Mouse (Mus musculus): ENCODE measurements around the gene H2afb3. TPM values are rescaled to one million over a fixed set of nuclear protein-coding genes. Genes with fewer than 3 reads are reported as not detected.
"Not testable (repeated sequence)": the region's sequence is repeated elsewhere in the genome, so short reads cannot be mapped to it uniquely, and the experiment has no call there.

H2afb3 gene
- polyA plus RNA-seq (2014; fragmentation: Nextera tagmentation; extraction: Ambion mirVana): not detected in 2 replicates

- not testable (repeated sequence) for H3K4me3 ChIP-seq (ENCODE audit: low read depth, low read length); H3K9me3 ChIP-seq (replicated peaks; ENCODE audit: control insufficient read depth, low read length); H3K4me2 ChIP-seq (ENCODE audit: low read depth, low read length); H3K27ac ChIP-seq (replicated peaks; ENCODE audit: low read depth, low read length); H3K36me3 ChIP-seq (replicated peaks; ENCODE audit: control insufficient read depth, insufficient read depth, low read depth, low read length); H3K27me3 ChIP-seq (ENCODE audit: control insufficient read depth, insufficient read depth, low read length); H3K9ac ChIP-seq (replicated peaks; ENCODE audit: low read length); H3K4me1 ChIP-seq (ENCODE audit: control insufficient read depth, insufficient read depth, low read length); ATAC-seq (replicated peaks; ENCODE audit: insufficient number of reproducible peaks, low FRiP score, low TSS enrichment, low read depth); DNase-seq (ENCODE audit: low spot score)
- 81% methylated on average over 9 of the region's 10 CpGs for WGBS
These were observed at the start of gene H2afb3 for GRCm38 (mm10) chrX:120312995-120313394. TSS of gene H2afb3 (minus strand) at chrX:120313095.

GRCm38 (mm10) chrX:120301469-120302175, 11.3 kb downstream of the H2afb3 start:
- no peak overlapping the region for H3K9ac ChIP-seq (replicated peaks; ENCODE audit: low read length)
- no peak for ATAC-seq (replicated peaks; ENCODE audit: insufficient number of reproducible peaks, low FRiP score, low TSS enrichment, low read depth)
- H3K4me2 ChIP-seq (ENCODE audit: low read depth, low read length): no peak overlapping the region
- no peak for DNase-seq (ENCODE audit: low spot score)
- H3K36me3 ChIP-seq (replicated peaks; ENCODE audit: control insufficient read depth, insufficient read depth, low read depth, low read length): no peaks in the 10 kb centered on the region
- H3K4me1 ChIP-seq (ENCODE audit: control insufficient read depth, insufficient read depth, low read length): no peaks in the 10 kb centered on the region
- H3K9me3 ChIP-seq (replicated peaks; ENCODE audit: control insufficient read depth, low read length): no peaks in the 10 kb centered on the region
- no peak overlapping the region for H3K4me3 ChIP-seq (ENCODE audit: low read depth, low read length)
- H3K27me3 ChIP-seq (ENCODE audit: control insufficient read depth, insufficient read depth, low read length): no peaks in the 10 kb centered on the region
- no peak overlapping the region for H3K27ac ChIP-seq (replicated peaks; ENCODE audit: low read depth, low read length)
- 68% methylated on average over 2 of the region's 2 CpGs for WGBS

- H3K9ac ChIP-seq (replicated peaks; ENCODE audit: low read length): peak overlapping the region; percentile 43
These were observed 19.8 kb downstream of the H2afb3 start for GRCm38 (mm10) chrX:120292832-120293750.

GRCm38 (mm10) chrX:120291696-120292095, 21.2 kb downstream of the H2afb3 start:
- 24% methylated on average over 13 of the region's 13 CpGs for WGBS
- Histone ChIP-seq H3K4me3 (ENCODE audit: low read depth, low read length) (0 out of 2 replicates have a peak overlapping the region, but pooled peaks have one; percentile 12), H3K27ac (replicated peaks; ENCODE audit: low read depth, low read length) (no peak overlapping the region), H3K4me2 (ENCODE audit: low read depth, low read length) (peak overlapping the region; percentile 25), H3K9me3 (replicated peaks; ENCODE audit: control insufficient read depth, low read length) (no peaks in the 10 kb centered on the region), H3K4me1 (ENCODE audit: control insufficient read depth, insufficient read depth, low read length) (no peaks in the 10 kb centered on the region), H3K36me3 (replicated peaks; ENCODE audit: control insufficient read depth, insufficient read depth, low read depth, low read length) (no peaks in the 10 kb centered on the region), H3K27me3 (ENCODE audit: control insufficient read depth, insufficient read depth, low read length) (no peaks in the 10 kb centered on the region), H3K9ac (replicated peaks; ENCODE audit: low read length) (no peak overlapping the region)
- no peak for ATAC-seq (replicated peaks; ENCODE audit: insufficient number of reproducible peaks, low FRiP score, low TSS enrichment, low read depth)
- DNase-seq (ENCODE audit: low spot score): peak; percentile 15

More at GRCm38 (mm10) chrX:120292832-120293750, 19.8 kb downstream of the H2afb3 start:
- Histone ChIP-seq H3K27me3 (ENCODE audit: control insufficient read depth, insufficient read depth, low read length) (no peaks in the 10 kb centered on the region), H3K4me3 (ENCODE audit: low read depth, low read length) (peak overlapping the region; percentile 38), H3K9me3 (replicated peaks; ENCODE audit: control insufficient read depth, low read length) (no peaks in the 10 kb centered on the region), H3K4me1 (ENCODE audit: control insufficient read depth, insufficient read depth, low read length) (no peaks in the 10 kb centered on the region), H3K36me3 (replicated peaks; ENCODE audit: control insufficient read depth, insufficient read depth, low read depth, low read length) (no peaks in the 10 kb centered on the region), H3K27ac (replicated peaks; ENCODE audit: low read depth, low read length) (no peak overlapping the region), H3K4me2 (ENCODE audit: low read depth, low read length) (peak overlapping the region; percentile 50)
- ATAC-seq (replicated peaks; ENCODE audit: insufficient number of reproducible peaks, low FRiP score, low TSS enrichment, low read depth) (peak; percentile 87), DNase-seq (ENCODE audit: low spot score) (peak; percentile 74)
- WGBS: 5% methylated on average over 38 of the region's 46 CpGs

GRCm38 (mm10) chrX:120290900-120291280, 22.0 kb downstream of the H2afb3 start:
- H3K27me3 ChIP-seq (ENCODE audit: control insufficient read depth, insufficient read depth, low read length): no peaks in the 10 kb centered on the region
- H3K27ac ChIP-seq (replicated peaks; ENCODE audit: low read depth, low read length): no peak overlapping the region
- no peaks in the 10 kb centered on the region for H3K9me3 ChIP-seq (replicated peaks; ENCODE audit: control insufficient read depth, low read length)
- H3K9ac ChIP-seq (replicated peaks; ENCODE audit: low read length): no peak overlapping the region
- ATAC-seq (replicated peaks; ENCODE audit: insufficient number of reproducible peaks, low FRiP score, low TSS enrichment, low read depth) (no peak), DNase-seq (ENCODE audit: low spot score) (peak; percentile 1)
- H3K4me3 ChIP-seq (ENCODE audit: low read depth, low read length): peak overlapping the region; percentile 36
- peak overlapping the region; percentile 60 for H3K4me2 ChIP-seq (ENCODE audit: low read depth, low read length)
- no peaks in the 10 kb centered on the region for H3K4me1 ChIP-seq (ENCODE audit: control insufficient read depth, insufficient read depth, low read length)
- 10% methylated on average over 18 of the region's 18 CpGs for WGBS
- no peaks in the 10 kb centered on the region for H3K36me3 ChIP-seq (replicated peaks; ENCODE audit: control insufficient read depth, insufficient read depth, low read depth, low read length)

GRCm38 (mm10) chrX:120290011-120290899, 22.6 kb downstream of the H2afb3 start, which contains the start of gene Pcdh11x:
TSS of gene Pcdh11x (plus strand) at chrX:120290259.
- Histone ChIP-seq H3K9ac (replicated peaks; ENCODE audit: low read length) (no peak within 1 kb of the TSS; the same call in 1 of the 2 replicates), H3K27me3 (ENCODE audit: control insufficient read depth, insufficient read depth, low read length) (no peaks in the 10 kb centered on the region), H3K4me2 (ENCODE audit: low read depth, low read length) (peak within 1 kb of the TSS; percentile 60), H3K36me3 (replicated peaks; ENCODE audit: control insufficient read depth, insufficient read depth, low read depth, low read length) (no peaks in the 10 kb centered on the region), H3K4me3 (ENCODE audit: low read depth, low read length) (peak within 1 kb of the TSS; percentile 36), H3K27ac (replicated peaks; ENCODE audit: low read depth, low read length) (no peak within 1 kb of the TSS), H3K4me1 (ENCODE audit: control insufficient read depth, insufficient read depth, low read length) (no peaks in the 10 kb centered on the region), H3K9me3 (replicated peaks; ENCODE audit: control insufficient read depth, low read length) (no peaks in the 10 kb centered on the region)
- DNase-seq (ENCODE audit: low spot score) (peak; percentile 62), ATAC-seq (replicated peaks; ENCODE audit: insufficient number of reproducible peaks, low FRiP score, low TSS enrichment, low read depth) (peak; percentile 76)
- 9% methylated on average over 36 of the region's 40 CpGs for WGBS

- Histone ChIP-seq H3K4me2 (ENCODE audit: low read depth, low read length) (no peak overlapping the region), H3K27me3 (ENCODE audit: control insufficient read depth, insufficient read depth, low read length) (no peaks in the 10 kb centered on the region), H3K9ac (replicated peaks; ENCODE audit: low read length) (no peak overlapping the region), H3K4me1 (ENCODE audit: control insufficient read depth, insufficient read depth, low read length) (no peaks in the 10 kb centered on the region), H3K36me3 (replicated peaks; ENCODE audit: control insufficient read depth, insufficient read depth, low read depth, low read length) (no peaks in the 10 kb centered on the region), H3K27ac (replicated peaks; ENCODE audit: low read depth, low read length) (no peak overlapping the region), H3K4me3 (ENCODE audit: low read depth, low read length) (no peak overlapping the region), H3K9me3 (replicated peaks; ENCODE audit: control insufficient read depth, low read length) (no peaks in the 10 kb centered on the region)
- ATAC-seq (replicated peaks; ENCODE audit: insufficient number of reproducible peaks, low FRiP score, low TSS enrichment, low read depth): no peak
- WGBS: 19% methylated on average over 1 of the region's 1 CpGs
- DNase-seq (ENCODE audit: low spot score): no peak
These were observed 25.4 kb downstream of the H2afb3 start for GRCm38 (mm10) chrX:120287502-120287901.
